Mouse (Mus musculus) stomach, embryonic 16.5 days (tissue): ENCODE measurements around the gene Rtn4. TPM values are rescaled to one million over a fixed set of nuclear protein-coding genes. Genes with fewer than 3 reads are reported as not detected.

Experiments
- ATAC-seq: fragments of 200-750 bp; cut with Nextera tagmentation; 2 replicates; pipeline ENCODE4 v1.8.0; 2017; ENCODE audit warnings: moderate number of reproducible peaks, moderate TSS enrichment; ENCODE audit not compliant: insufficient read depth, low FRiP score
- H3K27ac ChIP-seq: fragments of 300-500 bp; sonication (generic); 2 replicates; pipeline ENCODE4 v1.5.1; 2014; ENCODE audit warnings: low read length
- H3K27me3 ChIP-seq: fragments of 300-500 bp; sonication (generic); 2 replicates; pipeline ENCODE4 v1.6.1; 2014; ENCODE audit warnings: low read length, control low read depth, mixed read lengths; ENCODE audit not compliant: control insufficient read depth, insufficient read depth
- H3K36me3 ChIP-seq: fragments of 300-500 bp; sonication (generic); 2 replicates; pipeline ENCODE4 v1.6.1; 2014; ENCODE audit warnings: low read length; ENCODE audit not compliant: control insufficient read depth, insufficient read depth
- H3K4me1 ChIP-seq: fragments of 300-500 bp; sonication (generic); 2 replicates; pipeline ENCODE4 v1.6.1; 2014; ENCODE audit warnings: low read length, control low read depth, mixed read lengths; ENCODE audit not compliant: control insufficient read depth, insufficient read depth
- H3K4me2 ChIP-seq: fragments of 300-500 bp; sonication (generic); 2 replicates; pipeline ENCODE4 v1.6.1; 2014; ENCODE audit warnings: low read depth, low read length, mixed read lengths
- H3K4me3 ChIP-seq: fragments of 300-500 bp; sonication (generic); replicated peaks from 2 replicates; pipeline ENCODE4 v1.5.1; 2014; ENCODE audit warnings: mild to moderate bottlenecking, low read length
- H3K9ac ChIP-seq: fragments of 300-500 bp; sonication (generic); 2 replicates; pipeline ENCODE4 v1.6.1; 2014; ENCODE audit warnings: low read length
- H3K9me3 ChIP-seq: fragments of 300-500 bp; sonication (generic); replicated peaks from 2 replicates; pipeline ENCODE4 v1.6.1; 2016; ENCODE audit warnings: low read length, control low read depth; ENCODE audit not compliant: control insufficient read depth
- WGBS: fragments of 180-500 bp; shearing (Covaris S2); extraction: QIAGEN DNeasy Blood & Tissue Kit; methylation state at CpG from one replicate; pipeline ENCODE4 v1.1.7; 2014; 5-methylcytosine and 5-hydroxymethylcytosine counted together
- polyA plus RNA-seq: library from polyadenylated mRNA; unstranded; fragments of >200 nt; fragmentation: Nextera tagmentation; extraction: Ambion mirVana; gene quantifications from 2 replicates; pipeline ENCODE4 v1.2.1, GENCODE M21; 2015

The Rtn4 gene
- polyA plus RNA-seq, 1 experiment from 2014 or later, result 51.7 TPM

DNA sequence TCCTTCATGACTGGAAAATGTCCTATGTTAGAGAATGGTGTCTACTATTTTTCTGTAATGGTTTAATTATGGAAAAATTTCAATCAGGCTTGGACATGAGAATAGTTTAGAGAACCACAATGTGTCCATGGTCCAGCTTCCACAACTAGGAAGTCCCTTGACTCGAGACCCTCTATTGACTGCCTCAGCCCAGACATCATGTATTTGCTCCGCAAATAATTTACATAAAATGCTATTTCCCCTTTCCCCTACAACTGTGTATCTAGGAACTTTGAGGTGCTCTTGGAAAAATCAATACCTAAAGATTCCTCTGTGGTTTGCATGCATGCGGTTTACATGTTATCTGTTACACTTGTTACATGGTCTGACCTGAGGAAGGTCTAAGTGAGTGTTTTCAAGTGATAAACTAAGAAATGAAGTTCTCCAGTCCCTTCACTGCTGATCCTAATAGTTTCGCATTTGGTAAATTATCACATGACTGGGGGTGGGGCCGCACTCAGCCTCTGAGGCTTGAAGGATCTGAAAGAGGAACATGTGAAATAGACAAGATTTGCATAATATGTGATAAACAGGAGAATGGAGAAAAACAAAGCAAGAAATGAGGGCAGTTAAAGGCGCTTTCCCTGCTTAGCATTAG lies 94.0 kb downstream of the Rtn4 start:
- WGBS, result 79% methylated on average over 6 of the region's 6 CpGs
- Histone ChIP-seq H3K4me2 (no peak overlapping the region), H3K4me3 (no peak overlapping the region)

DNA sequence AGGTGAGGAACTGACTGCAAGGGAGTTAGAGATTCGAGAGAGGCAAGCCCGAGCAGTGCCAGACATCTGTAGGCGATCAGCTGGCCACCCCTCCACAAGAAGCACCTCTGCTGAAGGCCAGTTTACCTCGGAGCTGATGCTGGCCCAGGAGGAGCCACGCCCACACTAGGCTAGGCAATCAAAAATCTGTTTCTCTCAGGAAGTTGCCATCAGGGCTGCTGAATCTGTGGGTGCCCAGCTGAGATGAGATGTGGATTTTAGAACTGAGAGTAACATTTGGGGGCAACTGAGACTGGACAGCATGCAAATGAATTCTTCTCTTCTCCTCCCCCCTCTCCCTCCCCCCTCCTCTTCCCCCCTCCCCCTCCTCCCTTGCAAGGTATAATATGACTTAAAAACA lies 94.7 kb downstream of the Rtn4 start:
- Histone ChIP-seq H3K27ac (no peak overlapping the region), H3K27me3 (no peaks in the 10 kb centered on the region), H3K4me2 (no peak overlapping the region), H3K36me3 (no peaks in the 10 kb centered on the region), H3K9me3 (no peaks in the 10 kb centered on the region), H3K9ac (no peak overlapping the region), H3K4me3 (no peak overlapping the region), H3K4me1 (no peaks in the 10 kb centered on the region)
- ATAC-seq, result no peak
- 13% methylated on average over 5 of the region's 5 CpGs for WGBS

More for the DNA sequence above, 94.0 kb downstream of the Rtn4 start:
- no peak for ATAC-seq
- Histone ChIP-seq H3K27ac (no peak overlapping the region), H3K36me3 (no peaks in the 10 kb centered on the region), H3K4me1 (no peaks in the 10 kb centered on the region), H3K27me3 (no peaks in the 10 kb centered on the region), H3K9me3 (no peaks in the 10 kb centered on the region), H3K9ac (no peak overlapping the region)

DNA sequence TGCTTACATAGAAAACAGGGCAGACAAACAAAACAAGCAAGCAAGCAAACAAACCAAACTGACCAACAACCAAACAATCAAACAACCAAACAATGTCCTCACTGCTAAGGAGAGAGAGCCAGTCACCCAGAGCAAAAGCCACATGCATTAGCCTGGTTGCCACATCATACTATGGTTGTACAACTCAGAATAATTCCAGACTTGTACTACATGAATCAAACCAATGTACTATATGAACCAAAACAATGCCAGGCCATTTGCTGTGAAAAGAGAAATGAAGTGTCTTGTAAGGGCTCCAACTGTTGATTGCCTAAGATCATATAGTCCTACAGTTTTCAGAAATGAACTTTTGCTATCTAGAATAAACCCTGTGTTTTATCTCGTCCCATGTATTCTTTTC lies 95.8 kb downstream of the Rtn4 start:
- ATAC-seq, result no peak
- H3K36me3 ChIP-seq, result no peaks in the 10 kb centered on the region
- no peaks in the 10 kb centered on the region for H3K4me1 ChIP-seq
- no peaks in the 10 kb centered on the region for H3K9me3 ChIP-seq
- no peak overlapping the region for H3K4me3 ChIP-seq
- H3K9ac ChIP-seq, result no peak overlapping the region
- 59% methylated on average over 1 of the region's 1 CpGs for WGBS
- no peak overlapping the region for H3K27ac ChIP-seq
- no peak overlapping the region for H3K4me2 ChIP-seq
- H3K27me3 ChIP-seq, result no peaks in the 10 kb centered on the region

DNA sequence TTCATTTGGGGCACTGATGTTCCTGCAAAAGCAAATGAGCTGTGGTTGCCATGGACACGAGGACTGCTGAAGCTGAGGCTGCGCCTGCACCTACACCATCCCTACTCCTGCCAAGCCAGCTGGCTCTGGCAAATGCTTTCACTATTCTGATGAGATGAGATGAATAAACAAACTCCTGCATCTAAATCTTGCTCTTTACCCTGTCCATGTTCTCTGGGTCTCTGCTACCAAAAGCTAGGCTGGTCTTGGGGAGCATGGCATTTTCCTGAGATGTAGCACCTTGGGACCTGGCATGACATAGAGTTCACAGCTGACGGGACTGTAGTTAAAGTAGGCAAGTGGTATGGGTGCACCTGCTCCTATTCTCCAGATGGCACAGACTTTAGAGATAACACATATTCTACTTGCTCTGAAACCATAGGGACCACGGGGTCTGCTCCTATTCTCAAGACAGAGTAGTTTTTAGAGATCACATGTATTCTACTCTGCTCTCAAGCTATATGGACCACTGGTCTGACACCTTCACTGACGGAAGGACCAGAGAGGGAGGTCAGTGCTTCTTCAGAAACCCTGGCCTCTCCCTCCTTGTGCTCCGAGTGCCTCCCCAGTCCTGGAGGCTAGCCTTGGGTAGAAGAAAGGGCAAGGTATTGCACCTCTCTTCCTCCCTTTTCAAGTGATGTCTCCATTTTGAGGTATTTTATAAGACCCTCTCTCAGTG lies 96.3 kb downstream of the Rtn4 start:
- 71% methylated on average over 6 of the region's 6 CpGs for WGBS
- ATAC-seq, result no peak
- Histone ChIP-seq H3K4me3 (no peak overlapping the region), H3K4me1 (no peaks in the 10 kb centered on the region), H3K9ac (no peak overlapping the region), H3K27me3 (no peaks in the 10 kb centered on the region), H3K9me3 (no peaks in the 10 kb centered on the region), H3K27ac (no peak overlapping the region), H3K4me2 (no peak overlapping the region), H3K36me3 (no peaks in the 10 kb centered on the region)

DNA sequence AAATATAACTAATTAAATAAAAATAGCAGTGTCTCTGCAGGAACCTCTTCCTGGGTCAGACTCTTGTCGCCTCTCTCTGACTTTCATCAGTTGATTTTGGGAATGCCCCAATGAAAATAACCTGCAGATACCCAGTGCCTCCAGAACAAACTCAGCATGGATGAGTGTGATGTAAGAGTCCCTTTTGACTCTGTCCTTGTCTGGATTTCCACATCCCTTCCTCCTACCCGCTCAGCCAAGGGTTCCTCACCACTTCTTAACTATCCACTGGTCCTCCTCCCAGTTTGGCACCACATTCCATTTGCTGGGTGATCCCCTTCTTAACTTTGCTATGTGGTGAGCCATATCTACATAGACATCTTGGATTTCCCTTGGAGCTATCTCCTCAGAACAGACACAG lies 98.0 kb downstream of the Rtn4 start:
- WGBS, result 89% methylated on average over 2 of the region's 2 CpGs
- no peak for ATAC-seq

More for the DNA sequence above, 98.0 kb downstream of the Rtn4 start:
- H3K36me3 ChIP-seq, result no peaks in the 10 kb centered on the region
- no peak overlapping the region for H3K27ac ChIP-seq
- no peak overlapping the region for H3K9ac ChIP-seq
- H3K4me2 ChIP-seq, result no peak overlapping the region
- H3K27me3 ChIP-seq, result no peaks in the 10 kb centered on the region
- no peaks in the 10 kb centered on the region for H3K4me1 ChIP-seq
- H3K9me3 ChIP-seq, result no peaks in the 10 kb centered on the region
- H3K4me3 ChIP-seq, result no peak overlapping the region

Other genes with a start within 250 kb of the Rtn4 start
- gene Prorsd1, start 177.9 kb upstream of the Rtn4 start, polyA plus RNA-seq, result 27.6 and 32.2 TPM in 2 replicates
- gene Mtif2, start 166.5 kb upstream of the Rtn4 start, polyA plus RNA-seq, result 35.7 and 41.5 TPM in 2 replicates
- gene Clhc1, start 145.0 kb upstream of the Rtn4 start, polyA plus RNA-seq, result 0.14 and 0.28 TPM in 2 replicates
- 776 and 999 TPM in 2 replicates for gene Rps27a, start 144.8 kb upstream of the Rtn4 start, polyA plus RNA-seq
- 0.04 and 0.14 TPM in 2 replicates for gene 4931440F15Rik, start 132.7 kb downstream of the Rtn4 start, polyA plus RNA-seq